Mouse (Mus musculus): ENCODE results near the gene Ccdc27. TPM values are rescaled to one million over a fixed set of nuclear protein-coding genes. Genes with fewer than 3 reads are reported as not detected.

Ccdc27 gene
- polyA plus RNA-seq, 1 experiment, result not detected

- peaks cover 15% of the 10 kb centered on the region for H3K36me3 ChIP-seq (ENCODE audit: control insufficient read depth, insufficient read depth, low read length)
Observed at GRCm38 (mm10) chr4:153979243-153979642, 63.2 kb downstream of the Ccdc27 start.

More at GRCm38 (mm10) chr4:153979243-153979642, 63.2 kb downstream of the Ccdc27 start:
- peak in 1 of 2 experiments; percentile 60 for DNase-seq (ENCODE audit: low read depth in 1 of 2, low spot score in 2 of 2)
- no peak for TF ChIP-seq POLR2A (IDR thresholded peaks at IDR 0.05; ENCODE audit: low read depth, low read length)
- no peak for TF ChIP-seq CTCF (IDR thresholded peaks at IDR 0.05; ENCODE audit: extremely low read depth, insufficient read depth, insufficient read length, insufficient replicate concordance)
- 28% methylated on average over 10 of the region's 10 CpGs for WGBS
- Histone ChIP-seq H3K4me1 (ENCODE audit: control insufficient read depth, insufficient read depth, insufficient read length) (peaks cover 6% of the 10 kb centered on the region; the same call in 1 of the 2 replicates), H3K27ac (ENCODE audit: insufficient read depth, low read length) (0 out of 2 replicates have a peak overlapping the region, but pooled peaks have one; percentile 4), H3K4me3 (ENCODE audit: extremely low read depth, insufficient read depth, insufficient read length) (no peak overlapping the region), H3K27me3 (ENCODE audit: control insufficient read depth, insufficient read depth, low read length) (no peaks in the 10 kb centered on the region)

Other genes starting within 250 kb of the Ccdc27 start
- gene A430005L14Rik, start 85.4 kb downstream of the Ccdc27 start, polyA plus RNA-seq (2012; rRNA removed), result 26.6 and 33.8 TPM in 2 replicates
- gene Dffb, start 67.6 kb downstream of the Ccdc27 start, polyA plus RNA-seq (2012; rRNA removed), result 23.1 and 33.5 TPM in 2 replicates
- gene Cep104, start 67.5 kb downstream of the Ccdc27 start, polyA plus RNA-seq (2012; rRNA removed), result 8.6 and 9.6 TPM in 2 replicates
- gene Lrrc47, start 30.9 kb downstream of the Ccdc27 start, polyA plus RNA-seq (2012; rRNA removed), result 47.2 and 71.0 TPM in 2 replicates
- gene Smim1, start 16.4 kb downstream of the Ccdc27 start, polyA plus RNA-seq (2012; rRNA removed), result 30.5 and 36.3 TPM in 2 replicates
- gene Trp73, start 97.5 kb upstream of the Ccdc27 start, polyA plus RNA-seq (2012; rRNA removed), result 0.25 and 0.34 TPM in 2 replicates
- 24.7 and 31.7 TPM in 2 replicates for gene Wrap73, start 99.7 kb upstream of the Ccdc27 start, polyA plus RNA-seq (2012; rRNA removed)
- 143 and 179 TPM in 2 replicates for gene Tprgl, start 118.0 kb upstream of the Ccdc27 start, polyA plus RNA-seq (2012; rRNA removed)
- 6.8 and 7.4 TPM in 2 replicates for gene Megf6, start 128.1 kb upstream of the Ccdc27 start, polyA plus RNA-seq (2012; rRNA removed)